Mouse (Mus musculus): Measurements from ENCODE around the gene Ucp2. TPM values are rescaled to one million over a fixed set of nuclear protein-coding genes. Genes with fewer than 3 reads are reported as not detected.
"Not testable (repeated sequence)": the region's sequence is repeated elsewhere in the genome, so short reads cannot be mapped to it uniquely, and the experiment has no call there.

Gene Ucp2
- polyA plus RNA-seq, 1 experiment from 2014 or later: 69.5 TPM

GRCm38 (mm10) chr7:100472777-100473176 is 20.4 kb upstream of the Ucp2 start, which contains the start of gene Ucp3:
TSS of gene Ucp3 (plus strand) at chr7:100472990.
- Histone ChIP-seq H3K36me3 (ENCODE audit: control insufficient read depth, insufficient read depth, low read length) (peaks cover 4% of the 10 kb centered on the region; the same call in 1 of the 2 replicates), H3K4me2 (ENCODE audit: low read length) (no peak within 1 kb of the TSS), H3K9me3 (replicated peaks; ENCODE audit: control insufficient read depth, low read length, poor library complexity, severe bottlenecking) (no peaks in the 10 kb centered on the region), H3K4me3 (ENCODE audit: low read depth, low read length) (no peak within 1 kb of the TSS), H3K9ac (ENCODE audit: low read depth, low read length) (no peak within 1 kb of the TSS), H3K4me1 (ENCODE audit: control insufficient read depth, insufficient read depth, low read length) (no peaks in the 10 kb centered on the region), H3K27me3 (ENCODE audit: control insufficient read depth, insufficient read depth, low read depth, low read length) (no peaks in the 10 kb centered on the region), H3K27ac (ENCODE audit: low read length) (no peak within 1 kb of the TSS)
- WGBS: 81% methylated on average over 6 of the region's 6 CpGs
- no peak for ATAC-seq

GRCm38 (mm10) chr7:100473846-100474454 is 19.2 kb upstream of the Ucp2 start:
- Histone ChIP-seq H3K27ac (ENCODE audit: low read length) (no peak overlapping the region), H3K27me3 (ENCODE audit: control insufficient read depth, insufficient read depth, low read depth, low read length) (no peaks in the 10 kb centered on the region), H3K9ac (ENCODE audit: low read depth, low read length) (no peak overlapping the region), H3K4me3 (ENCODE audit: low read depth, low read length) (no peak overlapping the region), H3K9me3 (replicated peaks; ENCODE audit: control insufficient read depth, low read length, poor library complexity, severe bottlenecking) (no peaks in the 10 kb centered on the region), H3K4me2 (ENCODE audit: low read length) (no peak overlapping the region), H3K4me1 (ENCODE audit: control insufficient read depth, insufficient read depth, low read length) (no peaks in the 10 kb centered on the region), H3K36me3 (ENCODE audit: control insufficient read depth, insufficient read depth, low read length) (peaks cover 4% of the 10 kb centered on the region; the same call in 1 of the 2 replicates)
- ATAC-seq: no peak
- WGBS: 90% methylated on average over 9 of the region's 9 CpGs

- Histone ChIP-seq H3K27me3 (ENCODE audit: control insufficient read depth, insufficient read depth, low read depth, low read length) (no peaks in the 10 kb centered on the region), H3K4me3 (ENCODE audit: low read depth, low read length) (no peak overlapping the region), H3K4me2 (ENCODE audit: low read length) (no peak overlapping the region), H3K27ac (ENCODE audit: low read length) (no peak overlapping the region), H3K9ac (ENCODE audit: low read depth, low read length) (no peak overlapping the region), H3K4me1 (ENCODE audit: control insufficient read depth, insufficient read depth, low read length) (no peaks in the 10 kb centered on the region), H3K36me3 (ENCODE audit: control insufficient read depth, insufficient read depth, low read length) (peaks cover 4% of the 10 kb centered on the region; the same call in 1 of the 2 replicates), H3K9me3 (replicated peaks; ENCODE audit: control insufficient read depth, low read length, poor library complexity, severe bottlenecking) (no peaks in the 10 kb centered on the region)
- ATAC-seq: no peak
- 56% methylated on average over 1 of the region's 1 CpGs for WGBS
These were observed 18.5 kb upstream of the Ucp2 start for GRCm38 (mm10) chr7:100474680-100475079.

- 85% methylated on average over 20 of the region's 20 CpGs for WGBS
- no peak for ATAC-seq
These were observed 13.9 kb upstream of the Ucp2 start for GRCm38 (mm10) chr7:100479100-100479822.

GRCm38 (mm10) chr7:100479823-100480164 is 13.3 kb upstream of the Ucp2 start:
- no peak for ATAC-seq
- H3K4me1 ChIP-seq (ENCODE audit: control insufficient read depth, insufficient read depth, low read length): no peaks in the 10 kb centered on the region
- H3K9me3 ChIP-seq (replicated peaks; ENCODE audit: control insufficient read depth, low read length, poor library complexity, severe bottlenecking): no peaks in the 10 kb centered on the region
- H3K36me3 ChIP-seq (ENCODE audit: control insufficient read depth, insufficient read depth, low read length): no peaks in the 10 kb centered on the region
- no peak overlapping the region for H3K9ac ChIP-seq (ENCODE audit: low read depth, low read length)
- 71% methylated on average over 15 of the region's 15 CpGs for WGBS
- no peak overlapping the region for H3K4me2 ChIP-seq (ENCODE audit: low read length)
- no peak overlapping the region for H3K27ac ChIP-seq (ENCODE audit: low read length)
- H3K4me3 ChIP-seq (ENCODE audit: low read depth, low read length): no peak overlapping the region
- no peaks in the 10 kb centered on the region for H3K27me3 ChIP-seq (ENCODE audit: control insufficient read depth, insufficient read depth, low read depth, low read length)

More at GRCm38 (mm10) chr7:100479100-100479822, 13.9 kb upstream of the Ucp2 start:
- no peaks in the 10 kb centered on the region for H3K4me1 ChIP-seq (ENCODE audit: control insufficient read depth, insufficient read depth, low read length)
- no peak overlapping the region for H3K4me3 ChIP-seq (ENCODE audit: low read depth, low read length)
- H3K9me3 ChIP-seq (replicated peaks; ENCODE audit: control insufficient read depth, low read length, poor library complexity, severe bottlenecking): no peaks in the 10 kb centered on the region
- no peaks in the 10 kb centered on the region for H3K36me3 ChIP-seq (ENCODE audit: control insufficient read depth, insufficient read depth, low read length)
- no peaks in the 10 kb centered on the region for H3K27me3 ChIP-seq (ENCODE audit: control insufficient read depth, insufficient read depth, low read depth, low read length)
- H3K27ac ChIP-seq (ENCODE audit: low read length): no peak overlapping the region
- H3K4me2 ChIP-seq (ENCODE audit: low read length): no peak overlapping the region
- no peak overlapping the region for H3K9ac ChIP-seq (ENCODE audit: low read depth, low read length)

- Histone ChIP-seq H3K4me3 (ENCODE audit: low read depth, low read length) (no peak overlapping the region), H3K27me3 (ENCODE audit: control insufficient read depth, insufficient read depth, low read depth, low read length) (no peaks in the 10 kb centered on the region), H3K36me3 (ENCODE audit: control insufficient read depth, insufficient read depth, low read length) (no peaks in the 10 kb centered on the region), H3K4me1 (ENCODE audit: control insufficient read depth, insufficient read depth, low read length) (no peaks in the 10 kb centered on the region), H3K9me3 (replicated peaks; ENCODE audit: control insufficient read depth, low read length, poor library complexity, severe bottlenecking) (no peaks in the 10 kb centered on the region), H3K4me2 (ENCODE audit: low read length) (no peak overlapping the region), H3K27ac (ENCODE audit: low read length) (no peak overlapping the region), H3K9ac (ENCODE audit: low read depth, low read length) (no peak overlapping the region)
- ATAC-seq: no peak
- WGBS: 89% methylated on average over 17 of the region's 17 CpGs
These were observed 13.0 kb upstream of the Ucp2 start for GRCm38 (mm10) chr7:100480175-100480574.

- H3K4me2 ChIP-seq (ENCODE audit: low read length); H3K9me3 ChIP-seq (replicated peaks; ENCODE audit: control insufficient read depth, low read length, poor library complexity, severe bottlenecking); H3K4me1 ChIP-seq (ENCODE audit: control insufficient read depth, insufficient read depth, low read length); ATAC-seq; H3K27ac ChIP-seq (ENCODE audit: low read length); H3K27me3 ChIP-seq (ENCODE audit: control insufficient read depth, insufficient read depth, low read depth, low read length); H3K36me3 ChIP-seq (ENCODE audit: control insufficient read depth, insufficient read depth, low read length); H3K4me3 ChIP-seq (ENCODE audit: low read depth, low read length); H3K9ac ChIP-seq (ENCODE audit: low read depth, low read length): not testable (repeated sequence)
- 73% methylated on average over 2 of the region's 2 CpGs for WGBS
These were observed 11.1 kb upstream of the Ucp2 start for GRCm38 (mm10) chr7:100482046-100482445.

- Histone ChIP-seq H3K4me2 (ENCODE audit: low read length) (no peak overlapping the region), H3K9ac (ENCODE audit: low read depth, low read length) (no peak overlapping the region), H3K27ac (ENCODE audit: low read length) (no peak overlapping the region), H3K9me3 (replicated peaks; ENCODE audit: control insufficient read depth, low read length, poor library complexity, severe bottlenecking) (no peaks in the 10 kb centered on the region), H3K4me1 (ENCODE audit: control insufficient read depth, insufficient read depth, low read length) (no peaks in the 10 kb centered on the region), H3K27me3 (ENCODE audit: control insufficient read depth, insufficient read depth, low read depth, low read length) (no peaks in the 10 kb centered on the region), H3K36me3 (ENCODE audit: control insufficient read depth, insufficient read depth, low read length) (no peaks in the 10 kb centered on the region), H3K4me3 (ENCODE audit: low read depth, low read length) (no peak overlapping the region)
- 83% methylated on average over 5 of the region's 5 CpGs for WGBS
- no peak for ATAC-seq
These were observed 8.6 kb upstream of the Ucp2 start for GRCm38 (mm10) chr7:100484493-100484892.

- H3K27ac ChIP-seq (ENCODE audit: low read length): no peak overlapping the region
- no peak overlapping the region for H3K4me3 ChIP-seq (ENCODE audit: low read depth, low read length)
- 82% methylated on average over 2 of the region's 2 CpGs for WGBS
- no peaks in the 10 kb centered on the region for H3K36me3 ChIP-seq (ENCODE audit: control insufficient read depth, insufficient read depth, low read length)
- ATAC-seq: no peak
- no peak overlapping the region for H3K4me2 ChIP-seq (ENCODE audit: low read length)
- no peaks in the 10 kb centered on the region for H3K27me3 ChIP-seq (ENCODE audit: control insufficient read depth, insufficient read depth, low read depth, low read length)
- no peak overlapping the region for H3K9ac ChIP-seq (ENCODE audit: low read depth, low read length)
- no peaks in the 10 kb centered on the region for H3K9me3 ChIP-seq (replicated peaks; ENCODE audit: control insufficient read depth, low read length, poor library complexity, severe bottlenecking)
- H3K4me1 ChIP-seq (ENCODE audit: control insufficient read depth, insufficient read depth, low read length): no peaks in the 10 kb centered on the region
These were observed 5.8 kb upstream of the Ucp2 start for GRCm38 (mm10) chr7:100487301-100487700.
